Mouse (Mus musculus) forebrain, embryonic 10.5 days (tissue): ENCODE data around the gene Ankzf1. TPM values are rescaled to one million over a fixed set of nuclear protein-coding genes. Genes with fewer than 3 reads are reported as not detected.

Experiments
- DNase-seq: peaks from one replicate; pipeline ENCODE4 v3.0.0-alpha.2; 2017; ENCODE audit warnings: low spot score; ENCODE audit errors: extremely low spot score
- H3K27ac ChIP-seq: fragments of 300-500 bp; sonication (generic); 2 replicates; pipeline ENCODE4 v1.5.1; 2016; ENCODE audit warnings: mild to moderate bottlenecking
- H3K27me3 ChIP-seq: fragments of 300-500 bp; sonication (generic); 2 replicates; pipeline ENCODE4 v1.6.1; 2016; ENCODE audit warnings: mild to moderate bottlenecking; ENCODE audit not compliant: poor library complexity, severe bottlenecking
- H3K36me3 ChIP-seq: fragments of 300-500 bp; sonication (generic); replicated peaks from 2 replicates; pipeline ENCODE4 v1.6.1; 2016; ENCODE audit warnings: mild to moderate bottlenecking, moderate library complexity
- H3K4me1 ChIP-seq: fragments of 300-500 bp; sonication (generic); 2 replicates; pipeline ENCODE4 v1.6.1; 2016
- H3K4me3 ChIP-seq: fragments of 300-500 bp; sonication (generic); 2 replicates; pipeline ENCODE4 v1.5.1; 2016; ENCODE audit warnings: mild to moderate bottlenecking, moderate library complexity
- H3K9me3 ChIP-seq: fragments of 300-500 bp; sonication (generic); 2 replicates; pipeline ENCODE4 v1.6.1; 2016; ENCODE audit warnings: mild to moderate bottlenecking, moderate library complexity
- WGBS: fragments of 180-500 bp; shearing (Covaris S2); methylation state at CpG from one replicate; pipeline ENCODE4 v1.1.7; 2016; 5-methylcytosine and 5-hydroxymethylcytosine counted together
- polyA plus RNA-seq: library from polyadenylated mRNA; unstranded; fragments of >200 nt; fragmentation: Nextera tagmentation; extraction: Ambion mirVana; gene quantifications from 2 replicates; pipeline ENCODE4 v1.2.1, GENCODE M21; 2016

The Ankzf1 gene
- polyA plus RNA-seq, 1 experiment from 2014 or later: 20.9 TPM

DNA sequence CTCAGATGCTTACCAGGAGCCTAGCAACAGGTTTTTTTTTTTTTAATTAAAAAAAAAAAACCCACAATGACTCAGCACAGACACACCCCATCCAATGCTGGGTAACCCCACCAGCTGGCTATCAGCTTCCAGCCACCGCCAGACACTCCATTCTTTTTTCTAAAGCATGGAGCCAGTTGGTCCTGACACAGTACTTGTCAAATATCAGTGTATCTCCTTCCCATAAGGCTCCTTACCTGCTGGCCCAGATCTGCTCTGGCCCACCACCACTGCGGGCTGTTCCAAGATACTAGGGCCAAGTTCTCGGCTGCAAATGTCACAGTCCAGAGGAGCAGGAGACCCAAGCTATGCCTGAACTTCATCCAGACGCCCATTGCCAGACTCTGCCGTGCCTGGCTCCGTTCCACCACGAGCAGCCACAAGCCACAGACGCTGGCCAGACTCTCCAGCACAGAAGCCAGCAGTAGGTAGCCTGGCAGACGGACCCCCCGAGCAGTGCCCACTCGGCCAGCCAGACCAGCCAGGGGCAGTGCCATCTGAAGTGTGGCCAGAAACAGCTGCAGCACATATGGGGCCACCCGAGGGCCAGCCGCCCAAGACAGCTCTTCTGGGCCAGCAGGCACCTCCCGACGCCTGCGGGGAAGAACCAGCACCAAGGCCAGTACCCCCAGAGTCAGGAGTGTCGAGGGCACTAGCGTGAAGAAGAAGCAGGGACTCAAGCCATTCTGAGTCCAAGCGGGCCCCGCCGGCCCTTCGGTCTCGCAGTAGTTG lies 12.4 kb upstream of the Ankzf1 start:
- Histone ChIP-seq H3K4me3 (peak overlapping the region; percentile 77), H3K27ac (peak overlapping the region; percentile 87), H3K36me3 (peaks cover 51% of the 10 kb centered on the region), H3K4me1 (peaks cover 27% of the 10 kb centered on the region), H3K27me3 (no peaks in the 10 kb centered on the region), H3K9me3 (no peaks in the 10 kb centered on the region)
- WGBS: 14% methylated on average over 23 of the region's 23 CpGs
- no peak for DNase-seq

DNA sequence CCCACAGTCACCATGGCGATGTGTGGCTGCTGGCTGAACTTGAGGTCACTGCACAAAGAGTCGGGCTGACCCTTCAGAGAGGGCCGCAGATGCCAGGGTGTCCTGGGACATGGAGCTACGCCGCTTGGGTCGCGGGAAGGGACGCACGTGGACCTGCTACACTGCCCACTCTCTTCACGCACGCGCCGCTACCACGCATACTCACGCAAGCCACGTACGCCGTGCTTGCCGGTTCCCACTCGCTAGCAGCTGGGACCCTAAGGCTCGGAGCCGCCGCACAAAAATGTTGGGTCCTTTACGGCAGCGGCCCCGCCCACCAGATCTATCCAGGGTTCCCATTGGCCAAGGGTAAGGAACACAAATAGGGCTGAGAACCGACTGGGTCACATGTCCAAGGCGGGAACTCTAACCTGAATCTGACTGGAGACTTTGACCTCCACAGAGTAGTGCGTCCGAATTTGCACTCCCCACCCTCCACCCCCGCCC lies 11.8 kb upstream of the Ankzf1 start, which contains the start of gene Abcb6:
Gene Abcb6 (minus strand): TSS at position 288 of the 486 bp plus-strand sequence.
- Histone ChIP-seq H3K27ac (peak within 1 kb of the TSS; percentile 87), H3K4me3 (peak within 1 kb of the TSS; percentile 77), H3K36me3 (peaks cover 51% of the 10 kb centered on the region), H3K27me3 (no peaks in the 10 kb centered on the region), H3K4me1 (peaks cover 27% of the 10 kb centered on the region), H3K9me3 (no peaks in the 10 kb centered on the region)
- DNase-seq: peak; percentile 95
- under 1% methylated on average over 31 of the region's 31 CpGs for WGBS

DNA sequence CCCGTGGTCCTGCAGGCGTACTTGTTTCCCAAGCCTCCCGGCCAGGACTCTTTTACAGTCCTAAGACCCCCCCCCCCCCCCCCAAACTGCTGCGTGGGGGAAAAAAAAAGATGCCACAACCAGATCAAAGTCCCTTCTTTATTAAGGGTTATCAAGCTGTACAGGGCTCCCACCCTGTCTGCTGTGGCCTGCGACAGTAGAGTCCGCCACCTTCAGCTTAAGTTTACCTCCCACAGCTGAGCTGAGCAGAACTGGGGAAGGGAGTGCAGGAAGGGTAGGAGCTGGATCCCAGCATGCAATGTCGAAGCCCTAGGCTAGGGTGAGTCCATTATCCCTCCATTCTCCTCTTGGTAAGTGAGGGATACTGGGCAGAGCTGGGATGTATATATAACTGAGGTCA lies 11.2 kb upstream of the Ankzf1 start:
- Histone ChIP-seq H3K4me3 (peak overlapping the region; percentile 77), H3K27me3 (no peaks in the 10 kb centered on the region), H3K4me1 (peaks cover 27% of the 10 kb centered on the region), H3K27ac (peak overlapping the region; percentile 87), H3K9me3 (no peaks in the 10 kb centered on the region), H3K36me3 (peaks cover 51% of the 10 kb centered on the region)
- DNase-seq: no peak
- 35% methylated on average over 7 of the region's 7 CpGs for WGBS

DNA sequence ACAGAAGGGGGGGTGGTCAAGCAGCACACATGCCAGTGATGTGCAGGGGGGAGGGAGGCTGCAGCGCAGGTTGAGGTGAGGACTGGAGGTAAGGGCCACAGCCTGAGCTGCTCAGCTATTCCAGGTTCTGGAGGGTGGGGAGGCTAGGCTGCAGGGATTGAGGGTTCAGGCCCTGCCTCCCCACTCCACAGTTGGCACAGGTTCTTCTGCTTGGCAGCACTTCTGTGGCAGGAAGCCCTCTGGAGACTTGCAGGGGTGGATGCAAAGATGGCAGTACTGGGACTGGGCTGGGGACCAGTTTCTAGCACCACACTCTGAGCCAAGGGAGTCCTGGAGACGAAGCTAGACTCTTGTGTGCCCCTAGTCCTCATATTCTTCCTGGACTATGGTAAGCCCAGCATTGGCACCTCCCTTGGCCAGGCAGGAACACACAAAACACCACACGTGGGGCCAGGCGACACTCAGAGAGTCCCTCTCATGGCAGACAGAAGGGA lies 10.5 kb upstream of the Ankzf1 start:
- Histone ChIP-seq H3K9me3 (no peaks in the 10 kb centered on the region), H3K27ac (no peak overlapping the region), H3K4me3 (no peak overlapping the region), H3K4me1 (peaks cover 27% of the 10 kb centered on the region), H3K27me3 (no peaks in the 10 kb centered on the region), H3K36me3 (peaks cover 51% of the 10 kb centered on the region)
- 88% methylated on average over 4 of the region's 4 CpGs for WGBS
- no peak for DNase-seq

DNA sequence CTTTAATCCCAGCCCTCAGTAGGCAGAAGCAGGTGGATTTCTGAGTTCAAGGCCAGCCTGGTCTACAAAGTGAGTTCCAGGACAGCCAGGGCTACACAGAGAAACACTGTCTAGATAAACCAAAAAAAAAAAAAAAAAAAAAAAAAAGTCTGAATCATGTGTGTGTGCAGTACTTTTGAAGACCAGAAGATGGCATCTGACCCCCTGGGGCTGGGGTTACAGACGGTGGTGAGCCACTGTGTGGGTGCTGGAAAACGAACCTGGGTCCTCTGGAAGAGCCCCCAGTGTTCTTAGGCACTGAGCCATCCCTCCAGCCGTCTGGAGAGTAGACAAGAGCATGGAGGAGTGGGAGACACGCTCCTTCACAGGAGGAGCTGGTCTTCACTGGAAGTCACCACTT lies 9.8 kb upstream of the Ankzf1 start:
- WGBS: 68% methylated on average over 4 of the region's 4 CpGs
- no peak for DNase-seq
- Histone ChIP-seq H3K27ac (no peak overlapping the region), H3K36me3 (peaks cover 50% of the 10 kb centered on the region), H3K27me3 (no peaks in the 10 kb centered on the region), H3K4me3 (no peak overlapping the region), H3K4me1 (peaks cover 27% of the 10 kb centered on the region), H3K9me3 (no peaks in the 10 kb centered on the region)

DNA sequence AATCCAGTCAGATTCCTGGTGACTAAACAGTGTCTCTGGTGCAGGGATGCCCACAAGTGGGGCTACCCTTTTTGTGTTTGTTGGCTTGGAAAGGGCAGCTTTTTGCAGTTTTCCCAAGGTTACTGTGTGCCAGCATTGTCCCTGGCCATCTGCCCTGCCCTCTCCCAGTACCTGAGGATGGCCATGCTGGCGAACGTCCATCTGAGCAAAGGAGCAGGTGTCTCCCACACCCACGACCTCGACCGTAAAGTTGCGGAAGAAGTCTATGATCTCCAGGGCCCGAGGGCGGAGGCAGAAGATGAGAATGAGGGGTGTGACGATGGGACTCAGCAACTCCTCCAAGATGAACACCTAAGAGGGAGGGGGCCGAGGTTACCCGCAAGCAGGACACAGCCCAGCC lies 6.5 kb upstream of the Ankzf1 start:
- DNase-seq: no peak
- peaks cover 49% of the 10 kb centered on the region for H3K36me3 ChIP-seq
- no peaks in the 10 kb centered on the region for H3K27me3 ChIP-seq
- no peak overlapping the region for H3K27ac ChIP-seq
- no peaks in the 10 kb centered on the region for H3K9me3 ChIP-seq
- 91% methylated on average over 11 of the region's 11 CpGs for WGBS
- H3K4me3 ChIP-seq: no peak overlapping the region
- peaks cover 10% of the 10 kb centered on the region for H3K4me1 ChIP-seq

DNA sequence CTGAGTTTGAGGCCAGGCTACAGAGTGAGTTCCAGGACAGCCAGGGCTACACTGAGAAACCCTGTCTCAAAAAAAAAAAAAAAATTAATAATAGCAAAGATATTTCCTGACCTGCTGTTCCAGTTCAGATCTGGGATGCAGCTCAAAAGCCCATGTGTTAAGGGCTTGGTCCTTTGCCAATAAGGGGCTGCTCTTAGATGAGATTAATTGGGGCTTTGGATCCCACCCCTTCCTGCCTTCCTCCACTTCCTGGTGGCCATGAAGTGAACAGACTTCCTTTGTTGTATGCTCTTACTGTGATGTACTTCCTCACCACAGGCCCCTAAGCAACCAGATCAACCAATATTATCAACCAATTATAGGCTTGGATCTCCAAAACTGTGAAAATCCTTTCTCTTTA lies 4.8 kb upstream of the Ankzf1 start:
- DNase-seq: no peak
- no peaks in the 10 kb centered on the region for H3K27me3 ChIP-seq
- no peak overlapping the region for H3K4me3 ChIP-seq
- no peaks in the 10 kb centered on the region for H3K9me3 ChIP-seq
- no peak overlapping the region for H3K27ac ChIP-seq
- peaks cover 17% of the 10 kb centered on the region for H3K4me1 ChIP-seq
- peaks cover 49% of the 10 kb centered on the region for H3K36me3 ChIP-seq

DNA sequence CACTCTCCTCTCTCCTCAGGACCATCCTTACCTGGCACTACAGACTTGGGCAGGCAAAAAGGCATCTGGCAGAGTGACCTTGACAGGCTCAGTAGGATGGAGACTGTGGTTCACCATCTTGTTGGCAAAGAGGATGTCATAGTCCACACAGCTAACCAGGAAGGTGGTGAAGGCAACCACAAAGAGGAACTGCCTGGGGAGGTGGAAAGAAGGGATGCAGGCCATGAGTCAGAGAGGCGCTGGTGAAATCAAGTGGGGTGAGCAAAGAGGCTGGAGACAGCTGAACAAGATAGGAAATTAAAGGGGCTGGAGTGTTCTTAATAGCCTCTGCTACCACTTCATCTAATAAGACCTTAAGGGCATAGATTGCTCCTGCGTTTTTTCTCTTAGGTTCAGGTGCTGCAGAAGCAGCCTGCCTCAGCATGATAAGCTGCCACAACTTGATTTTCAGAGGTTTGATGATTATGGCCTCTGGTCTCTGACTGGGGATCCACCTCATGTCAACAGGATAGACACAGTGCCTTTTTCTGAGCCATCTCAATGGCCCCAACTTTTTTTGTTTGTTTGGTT lies 4.0 kb upstream of the Ankzf1 start:
- Histone ChIP-seq H3K36me3 (peaks cover 40% of the 10 kb centered on the region), H3K9me3 (no peaks in the 10 kb centered on the region), H3K27me3 (no peaks in the 10 kb centered on the region), H3K4me3 (no peak overlapping the region), H3K4me1 (peaks cover 23% of the 10 kb centered on the region), H3K27ac (no peak overlapping the region)
- DNase-seq: no peak
- WGBS: 82% methylated on average over 2 of the region's 2 CpGs

DNA sequence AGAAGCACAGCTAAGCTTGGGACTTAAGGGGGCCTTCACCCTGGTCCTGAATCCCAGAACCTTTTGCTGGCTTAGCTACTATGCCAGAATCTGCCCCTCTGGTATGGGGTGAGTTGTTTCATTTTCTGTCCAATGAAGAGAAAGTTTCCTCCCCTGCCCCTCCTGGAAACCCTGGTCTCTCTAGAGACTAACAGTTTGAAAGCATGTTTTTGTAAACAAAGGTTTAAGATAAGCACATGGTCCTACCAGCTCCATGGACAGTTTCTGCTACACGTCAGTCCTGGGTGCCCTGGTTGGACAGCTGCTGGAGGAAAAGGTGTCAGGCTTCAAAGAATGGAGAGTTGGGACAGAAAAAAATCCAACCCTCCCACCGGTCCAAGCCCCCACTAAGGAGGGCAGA lies 1.4 kb upstream of the Ankzf1 start:
- 75% methylated on average over 2 of the region's 2 CpGs for WGBS
- H3K4me3 ChIP-seq: peak overlapping the region; percentile 76

DNA sequence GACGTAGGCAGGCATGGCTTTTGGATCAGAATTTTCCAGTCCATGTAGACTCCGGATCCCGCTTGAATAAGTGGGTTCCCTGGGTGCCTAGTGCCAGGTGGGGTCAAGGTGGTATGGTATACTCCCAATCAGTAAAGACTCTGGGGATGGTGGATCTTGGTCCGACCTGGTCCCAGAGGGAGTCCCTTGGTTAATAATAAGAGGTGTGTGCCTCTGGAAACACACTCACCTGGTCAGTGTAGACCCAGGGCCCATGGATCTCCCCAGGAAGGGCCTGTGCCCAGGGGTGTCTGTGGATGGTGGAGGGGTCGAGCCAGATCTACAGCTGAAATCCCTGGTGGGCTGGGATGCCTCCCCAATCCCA lies 711 bp upstream of the Ankzf1 start:
- H3K27ac ChIP-seq: peak overlapping the region; percentile 89
- H3K4me3 ChIP-seq: peak overlapping the region; percentile 76
- 40% methylated on average over 5 of the region's 5 CpGs for WGBS
- H3K27me3 ChIP-seq: no peaks in the 10 kb centered on the region
- no peak for DNase-seq
- no peaks in the 10 kb centered on the region for H3K9me3 ChIP-seq
- H3K36me3 ChIP-seq: peaks cover 34% of the 10 kb centered on the region
- H3K4me1 ChIP-seq: peaks cover 30% of the 10 kb centered on the region

More for the DNA sequence above, 1.4 kb upstream of the Ankzf1 start:
- Histone ChIP-seq H3K9me3 (no peaks in the 10 kb centered on the region), H3K36me3 (peaks cover 34% of the 10 kb centered on the region), H3K4me1 (peaks cover 30% of the 10 kb centered on the region), H3K27me3 (no peaks in the 10 kb centered on the region), H3K27ac (no peak overlapping the region)
- DNase-seq: no peak

DNA sequence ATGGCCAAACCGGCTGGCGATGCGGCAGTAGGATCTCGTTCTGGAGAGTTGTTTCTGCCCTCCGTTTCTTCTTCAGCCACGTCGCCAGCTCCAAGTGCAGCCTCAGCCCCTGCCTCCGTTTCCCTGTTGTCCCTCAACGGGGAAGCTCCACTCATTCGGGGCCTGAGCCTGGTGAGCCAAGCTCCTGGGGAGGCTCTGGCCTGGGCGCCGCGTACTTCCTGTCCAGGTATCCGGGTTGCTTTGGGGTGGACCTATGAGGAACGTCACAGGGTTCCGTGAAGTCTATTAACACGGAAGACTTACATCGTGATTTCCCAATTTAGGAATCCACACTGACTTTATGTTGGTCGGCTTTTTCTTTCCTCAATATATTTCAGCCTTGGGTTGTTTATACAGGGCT lies 501 bp downstream of the Ankzf1 start:
- Histone ChIP-seq H3K4me3 (peak overlapping the region; percentile 76), H3K36me3 (peaks cover 34% of the 10 kb centered on the region), H3K27me3 (no peaks in the 10 kb centered on the region), H3K9me3 (no peaks in the 10 kb centered on the region), H3K27ac (peak overlapping the region; percentile 89), H3K4me1 (peaks cover 30% of the 10 kb centered on the region)
- WGBS: under 1% methylated on average over 19 of the region's 19 CpGs
- no peak for DNase-seq

DNA sequence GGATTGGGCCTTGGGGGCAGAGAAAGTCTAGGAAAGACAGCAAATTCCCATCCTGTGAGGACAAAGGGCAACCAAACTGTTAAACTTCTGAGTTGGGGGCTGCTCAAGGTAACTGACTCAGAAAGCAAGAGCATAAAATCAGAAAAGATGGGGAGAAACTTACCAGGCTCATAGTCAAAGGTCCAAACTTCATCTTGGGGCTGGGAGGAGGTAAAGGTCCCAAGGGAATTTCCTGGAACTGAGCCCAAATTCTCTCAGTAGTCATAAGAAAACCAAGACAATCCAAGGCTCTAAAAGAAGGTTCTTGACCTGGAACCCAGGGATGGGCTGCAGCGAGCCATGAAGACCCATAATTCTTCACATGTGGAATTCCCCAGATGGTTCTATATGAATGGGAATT lies 9.3 kb downstream of the Ankzf1 start:
- H3K27me3 ChIP-seq: no peaks in the 10 kb centered on the region
- DNase-seq: no peak
- no peaks in the 10 kb centered on the region for H3K4me1 ChIP-seq
- H3K27ac ChIP-seq: no peak overlapping the region
- no peak overlapping the region for H3K4me3 ChIP-seq
- WGBS: 94% methylated on average over 1 of the region's 1 CpGs
- H3K9me3 ChIP-seq: no peaks in the 10 kb centered on the region
- H3K36me3 ChIP-seq: peaks cover 40% of the 10 kb centered on the region

DNA sequence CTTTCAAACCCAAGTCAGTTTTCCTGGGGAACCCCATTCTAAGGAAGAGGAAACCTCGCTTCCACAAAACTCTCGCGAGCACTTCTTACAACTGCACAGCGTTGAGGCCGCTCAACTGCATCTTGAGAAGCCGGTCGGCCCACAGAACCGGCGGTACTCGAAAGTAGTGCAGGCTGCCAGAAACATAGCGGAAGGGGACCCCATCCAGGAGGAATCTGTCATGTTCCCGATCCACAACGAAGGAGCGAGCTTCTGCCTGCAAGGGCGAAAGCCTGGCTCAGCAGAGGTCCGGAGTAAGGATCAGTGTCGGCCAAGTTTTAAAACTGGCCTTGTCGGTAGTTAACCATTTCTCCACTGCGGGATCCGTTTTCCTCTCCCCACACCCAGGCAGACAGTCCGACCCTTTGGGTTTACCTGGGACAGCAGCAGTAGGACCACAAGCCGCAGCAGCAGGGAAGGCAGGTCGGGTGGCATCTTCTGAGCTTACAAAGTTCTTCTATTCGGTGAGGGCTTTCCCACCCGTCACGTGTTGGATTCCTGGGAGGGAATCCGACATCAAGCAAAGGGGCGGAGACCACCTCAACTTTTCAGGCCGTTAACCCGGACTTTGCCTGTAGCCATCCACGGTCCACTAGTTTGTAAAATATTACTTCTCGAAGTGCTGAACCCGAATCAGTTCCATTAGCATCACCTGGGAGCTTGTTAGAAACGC lies 17.2 kb downstream of the Ankzf1 start:
- H3K27me3 ChIP-seq: peaks cover 14% of the 10 kb centered on the region; the same call in 1 of the 2 replicates
- H3K36me3 ChIP-seq: peaks cover 25% of the 10 kb centered on the region
- peak; percentile 26 for DNase-seq
- peaks cover 44% of the 10 kb centered on the region for H3K4me1 ChIP-seq
- H3K27ac ChIP-seq: peak overlapping the region; percentile 67
- H3K9me3 ChIP-seq: no peaks in the 10 kb centered on the region
- H3K4me3 ChIP-seq: peak overlapping the region; percentile 97
- WGBS: 14% methylated on average over 34 of the region's 34 CpGs
